Mouse (Mus musculus) left cerebral cortex, postnatal 10 days (tissue): ENCODE measurements around the gene Ptprk. TPM values are rescaled to one million over a fixed set of nuclear protein-coding genes. Genes with fewer than 3 reads are reported as not detected.
A peak's percentile ranks its signal among the peaks of the same experiment; 100 is the strongest.

Experiments
- DNase-seq, 2 experiments: peaks; one replicate each; pipeline ENCODE4 v3.0.0; 2021 to 2022; ENCODE audit warnings: low spot score in 2 of 2, mixed read lengths in 1 of 2; ENCODE audit errors: extremely low spot score in 1 of 2
- intact Hi-C: fragments of 180-260 bp; cut with DNase I; formaldehyde crosslinking; loops from one replicate; pipeline ENCODE4 v1.15.1; 2025
- total RNA-seq, 2 experiments: library from RNA; stranded (reverse); gene quantifications; 2 replicates each; pipeline ENCODE4 v1.2.3; 2021

Ptprk gene
- total RNA-seq, 2 experiments from 2014 or later = 117 to 140 TPM

DNA sequence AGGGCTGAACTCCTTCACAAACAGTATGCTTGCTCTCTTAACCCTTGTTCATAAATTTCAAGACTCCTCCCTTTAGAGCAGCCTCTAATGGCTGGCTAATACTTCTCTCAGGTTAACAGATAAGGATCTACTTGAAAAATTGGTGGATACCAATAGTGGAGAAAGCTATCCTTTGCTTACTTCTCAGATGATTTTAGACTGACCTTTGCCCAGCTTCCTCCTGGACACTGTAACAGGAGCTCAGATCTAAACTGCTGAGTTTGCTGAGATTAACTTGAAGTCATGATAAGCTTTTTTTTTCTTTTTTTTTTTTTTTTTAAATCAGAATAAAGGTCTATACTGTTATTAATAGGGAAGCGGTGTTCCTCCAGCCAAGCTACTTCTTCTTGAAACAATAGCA lies 92.0 kb downstream of the Ptprk start:
- intact Hi-C loops = no loop called here
- no peak for DNase-seq

DNA sequence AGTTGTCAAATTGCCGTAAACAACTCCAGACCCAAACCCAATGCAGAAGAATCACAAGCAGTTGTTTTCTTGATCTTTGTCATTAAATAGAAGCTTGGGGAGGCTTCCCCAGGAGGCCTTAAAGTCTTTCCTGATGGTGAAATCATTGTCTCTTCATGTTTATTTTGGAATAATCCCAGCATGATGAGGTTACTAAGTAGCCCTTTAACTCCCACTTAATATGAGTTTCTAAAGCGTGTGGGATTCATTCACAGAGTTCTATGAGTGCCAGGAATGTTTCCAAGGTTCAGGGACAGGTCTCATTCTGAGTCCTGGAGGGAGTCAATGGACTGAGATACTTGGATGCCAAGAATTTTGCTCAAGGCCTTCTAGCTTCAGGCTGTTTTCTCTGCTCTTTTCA lies 92.5 kb downstream of the Ptprk start:
- intact Hi-C loops = no loop called here
- no peak for DNase-seq

DNA sequence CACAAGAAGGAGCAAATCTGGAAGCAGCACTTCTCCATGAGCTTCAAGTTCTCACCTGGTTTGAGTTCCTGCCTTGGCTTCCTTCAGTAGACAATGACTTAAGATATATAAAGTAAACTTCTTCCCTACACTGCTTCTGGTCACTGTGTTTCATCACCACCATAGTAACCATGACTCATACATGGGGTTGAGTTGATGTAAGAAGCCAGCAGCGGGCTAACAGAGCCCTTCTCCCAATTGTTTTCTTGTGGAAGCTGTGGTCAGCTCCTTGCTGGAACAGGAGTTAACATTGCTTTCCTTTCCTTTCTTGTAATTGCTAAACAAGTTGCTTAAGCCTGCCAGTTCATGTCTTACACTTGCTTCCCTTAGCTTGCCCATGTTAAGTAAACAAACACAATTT lies 96.6 kb downstream of the Ptprk start:
- intact Hi-C loops = no loop called here
- DNase-seq = no peak

DNA sequence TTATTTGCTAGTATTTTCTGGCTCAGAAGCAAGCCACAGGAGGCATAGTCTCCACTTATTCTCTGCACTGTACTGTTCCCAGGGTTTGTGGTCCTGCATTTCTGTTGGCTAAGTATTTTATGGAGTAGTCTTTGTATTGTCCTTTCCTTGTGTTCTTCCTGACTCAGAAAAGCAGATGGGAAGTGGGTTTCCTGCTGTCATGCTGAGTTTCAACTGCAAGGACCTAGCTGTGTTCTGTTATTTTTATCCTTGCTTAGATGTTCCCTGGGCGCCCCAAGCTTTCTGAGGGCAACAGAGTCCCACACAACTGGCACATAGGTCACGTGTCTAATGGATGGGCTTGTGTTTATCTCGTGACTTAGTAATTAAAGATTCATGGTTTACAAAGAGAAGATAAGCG lies 104.3 kb downstream of the Ptprk start:
- intact Hi-C loops = no loop called here
- DNase-seq = no peak

DNA sequence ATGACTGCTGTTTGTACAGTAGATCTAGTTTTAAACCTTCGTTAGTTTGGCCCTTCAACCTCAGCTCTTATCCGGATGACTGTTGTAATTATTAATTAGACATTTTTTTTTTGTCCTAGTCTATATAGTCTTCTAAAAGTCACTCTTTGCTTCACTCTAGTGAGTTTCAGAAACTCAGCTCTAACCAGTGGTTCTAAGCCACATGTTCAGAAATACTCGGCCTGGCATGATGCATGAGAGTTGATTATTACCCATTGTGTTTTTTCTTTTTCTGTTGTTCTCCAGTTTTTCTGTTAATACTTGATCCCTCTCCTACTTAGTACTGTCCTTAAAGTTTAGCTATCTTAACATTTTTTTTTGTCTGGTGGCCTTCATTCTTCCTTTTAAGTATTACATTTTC lies 107.5 kb downstream of the Ptprk start:
- no peak for DNase-seq
- intact Hi-C loops = no loop called here

DNA sequence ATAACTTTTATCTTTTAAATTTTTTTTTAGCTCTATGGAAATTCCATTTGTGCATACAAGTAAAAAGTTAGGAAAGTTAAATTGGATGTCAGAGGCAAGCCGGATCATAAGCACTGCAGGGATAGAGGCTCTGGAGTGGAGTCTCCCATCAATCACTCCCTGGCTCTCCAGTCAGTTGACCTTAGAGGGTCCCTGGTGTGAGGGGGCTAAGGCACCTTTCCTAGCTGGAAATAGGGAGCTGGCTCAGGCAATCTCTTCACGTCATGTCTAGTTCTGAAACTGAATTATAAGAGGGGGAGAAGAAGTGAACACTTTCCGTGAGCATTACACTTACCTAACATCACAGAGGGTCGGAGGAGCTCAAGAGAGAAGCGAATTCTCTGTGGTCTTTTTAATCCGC lies 110.1 kb downstream of the Ptprk start:
- no peak for DNase-seq
- intact Hi-C loops = no loop called here

DNA sequence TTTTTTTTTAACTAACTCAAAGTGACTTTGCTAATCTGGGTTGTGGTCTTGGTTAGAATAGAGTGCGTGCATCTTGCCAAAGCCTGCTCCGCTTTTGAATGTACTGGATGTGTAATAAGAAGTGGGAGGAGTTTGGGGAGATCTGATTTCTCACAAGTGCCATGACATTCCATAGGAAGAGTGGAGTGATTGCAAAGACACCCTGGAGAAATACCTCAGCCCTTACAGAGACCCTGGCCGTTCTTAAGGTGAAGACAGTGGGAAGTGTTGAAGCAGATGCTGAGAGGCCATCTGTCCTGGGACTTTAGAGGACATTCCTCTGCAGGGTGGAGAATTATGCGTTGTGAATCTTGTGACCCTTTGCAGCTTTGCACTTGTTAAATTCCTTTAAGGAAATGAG lies 110.7 kb downstream of the Ptprk start:
- intact Hi-C loops = no loop called here
- DNase-seq = no peak

DNA sequence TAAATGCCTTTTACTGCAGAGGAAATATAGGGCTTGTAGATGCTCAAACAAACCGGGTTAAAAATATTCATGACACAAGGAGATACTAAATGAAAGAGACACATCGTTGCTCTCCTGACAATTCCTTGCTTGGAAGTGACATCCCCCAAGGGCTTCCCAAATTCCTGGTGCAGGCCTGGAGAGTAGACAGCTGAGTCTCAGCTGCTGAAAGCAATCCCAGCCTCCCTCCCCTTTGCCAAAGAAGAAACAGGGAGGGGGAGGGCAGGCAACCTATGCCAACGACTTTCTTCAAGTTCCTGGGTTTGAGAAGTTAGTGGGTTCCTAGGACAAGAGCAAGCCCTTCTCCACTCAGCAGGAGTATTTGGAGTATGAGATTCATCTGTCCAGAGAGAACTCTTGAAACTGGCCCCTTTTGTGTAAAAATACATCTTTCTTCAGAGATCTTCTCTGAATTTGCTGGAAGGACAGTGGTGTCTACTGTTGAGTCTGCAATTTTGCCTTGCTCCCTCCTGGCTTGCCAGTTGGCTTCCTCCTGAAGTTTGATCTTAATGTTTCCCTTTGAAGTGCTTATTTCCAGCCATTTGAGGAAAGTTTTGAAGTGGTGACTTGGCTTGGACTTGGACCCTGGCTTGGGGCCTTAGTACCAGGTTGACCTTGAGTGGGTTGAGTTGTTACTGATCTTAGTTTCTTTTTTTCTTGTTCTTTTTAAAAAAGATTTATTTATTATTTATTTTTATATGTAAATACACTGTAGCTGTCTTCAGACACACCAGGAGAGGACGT lies 111.6 kb downstream of the Ptprk start:
- DNase-seq = no peak
- intact Hi-C loops = no loop called here

DNA sequence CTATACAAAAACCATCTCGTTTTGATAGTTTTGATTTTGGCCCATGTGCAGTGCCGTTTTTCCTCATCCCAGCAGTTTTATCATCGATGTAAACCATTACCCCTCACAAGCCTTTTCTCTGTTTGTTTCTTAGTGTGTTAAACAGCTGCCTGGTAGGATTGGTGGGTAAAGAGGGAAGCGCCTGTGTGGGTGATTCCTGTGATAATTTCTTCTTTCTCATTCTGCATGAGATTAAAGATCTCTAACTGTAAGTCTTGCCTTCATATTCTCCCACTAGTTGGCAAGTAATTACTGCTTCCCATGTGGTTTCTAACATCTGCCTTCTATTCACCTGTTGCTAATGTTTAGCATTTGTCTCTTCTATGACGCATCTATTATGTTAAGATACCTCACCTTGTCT lies 116.8 kb downstream of the Ptprk start:
- no peak for DNase-seq
- intact Hi-C loops = no loop called here

DNA sequence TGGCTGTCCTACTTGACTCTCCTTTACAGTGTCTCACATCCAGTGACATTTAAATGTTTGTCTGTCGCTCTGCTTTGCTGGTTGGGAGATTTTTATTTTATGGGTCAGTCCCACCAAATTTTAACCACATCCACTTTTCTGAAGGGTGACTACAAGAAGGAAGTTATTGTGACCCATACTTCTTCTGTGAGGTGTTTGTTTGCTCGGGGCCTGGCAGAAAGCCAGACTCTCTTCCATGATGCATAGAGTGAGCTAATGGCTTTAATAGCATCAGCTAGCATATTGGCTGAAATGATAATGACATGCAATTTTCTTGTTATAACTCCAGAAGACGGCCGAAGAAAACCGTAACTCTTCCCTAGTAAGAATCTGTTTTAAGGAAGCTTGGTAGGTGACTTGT lies 119.0 kb downstream of the Ptprk start:
- intact Hi-C loops = no loop called here
- DNase-seq = peak in 1 of 2 experiments; percentile 20

DNA sequence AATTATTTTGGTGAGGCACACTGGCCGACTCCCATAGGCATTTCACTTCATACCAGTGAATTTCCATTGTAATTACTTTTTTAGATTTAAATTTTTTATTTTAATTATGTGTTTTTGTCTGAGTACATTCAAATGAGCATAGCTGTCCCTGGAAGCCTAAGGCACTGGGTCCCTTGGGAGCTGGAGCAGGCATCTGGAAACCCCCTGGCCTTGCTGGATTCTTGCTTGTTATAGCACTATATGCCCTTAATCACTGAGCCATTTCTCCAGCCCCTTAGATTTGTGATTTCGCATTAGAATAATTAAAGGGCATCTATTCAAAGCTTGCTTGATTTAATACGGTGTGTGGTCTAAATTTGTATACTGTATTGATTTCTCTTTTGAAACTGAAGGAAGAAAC lies 126.0 kb downstream of the Ptprk start:
- DNase-seq = no peak
- intact Hi-C loops = no loop called here

DNA sequence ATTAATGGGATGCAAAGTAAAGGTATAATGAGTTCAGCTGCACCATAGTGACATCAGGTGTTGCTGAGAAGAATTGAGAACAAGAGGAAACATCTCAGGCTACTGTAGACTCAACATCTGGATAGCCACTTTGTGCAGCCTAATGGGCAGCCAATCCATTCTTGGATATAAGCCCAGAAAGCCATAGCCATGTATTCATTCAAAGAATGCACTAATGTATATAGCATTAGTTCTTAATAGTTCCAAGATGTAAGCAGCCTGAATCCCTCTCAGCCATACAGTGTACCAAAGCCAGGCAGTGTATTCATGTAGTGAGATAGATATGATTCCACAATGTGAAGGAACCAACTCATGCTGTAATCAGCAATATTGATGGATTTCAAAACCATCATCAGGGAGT lies 134.8 kb downstream of the Ptprk start:
- intact Hi-C loops = no loop called here
- DNase-seq = no peak

DNA sequence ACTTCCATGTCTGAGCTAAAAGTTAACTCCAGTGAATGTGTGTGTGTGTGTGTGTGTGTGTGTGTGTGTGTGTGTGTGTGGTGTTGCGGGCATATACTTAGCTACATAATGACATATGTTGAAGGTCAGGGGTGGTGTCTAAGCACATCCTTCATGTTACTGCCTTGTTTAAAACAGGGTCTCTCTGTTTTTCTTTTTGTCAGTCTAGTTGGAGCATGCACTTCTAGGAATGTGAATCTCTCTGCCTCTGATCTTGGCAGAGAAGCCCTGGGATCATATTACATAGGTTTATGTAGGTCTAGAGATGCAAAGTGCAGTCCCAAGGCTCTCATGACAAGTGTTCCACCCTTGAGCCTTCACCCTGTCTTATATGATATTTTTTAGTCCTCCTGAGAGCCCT lies 137.5 kb downstream of the Ptprk start:
- intact Hi-C loops = no loop called here
- DNase-seq = no peak

DNA sequence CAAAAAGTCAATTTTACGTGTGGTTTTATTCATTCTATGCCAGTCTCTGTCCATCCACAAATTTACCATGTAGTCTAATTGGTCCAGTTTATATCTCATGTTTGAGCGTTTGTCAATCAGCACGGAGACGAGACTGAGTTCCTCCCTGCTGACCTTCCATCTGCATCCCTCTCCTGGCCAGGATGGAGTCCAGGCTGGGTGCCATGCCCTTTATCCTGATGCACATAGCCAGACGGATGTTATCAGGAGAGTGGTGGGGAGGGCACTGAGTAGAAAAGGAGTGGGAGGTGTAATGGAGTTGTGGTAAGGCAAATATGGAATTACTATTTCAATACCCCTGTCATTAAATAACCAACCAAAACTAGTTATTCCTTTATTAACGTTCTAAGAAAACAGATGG lies 140.5 kb downstream of the Ptprk start:
- DNase-seq = no peak
- intact Hi-C loops = no loop called here

DNA sequence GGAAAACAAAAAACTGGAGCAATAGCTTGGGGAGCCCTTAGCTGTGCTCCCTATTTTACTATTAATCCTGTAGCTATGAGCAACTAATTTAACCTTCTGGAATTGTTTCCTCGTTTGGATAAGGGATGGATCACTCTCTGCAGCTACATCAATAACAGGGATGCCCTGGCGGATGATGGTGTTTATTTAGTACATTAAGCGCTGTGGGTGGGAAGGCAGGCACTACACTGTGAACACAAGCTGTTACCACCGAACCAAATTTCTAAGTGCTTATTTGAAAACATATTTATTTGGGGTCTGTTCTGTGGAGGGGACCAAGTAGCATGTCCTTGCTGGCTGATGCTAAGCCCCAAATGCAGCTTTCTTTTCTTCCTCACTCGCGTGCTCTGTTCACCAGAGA lies 149.0 kb downstream of the Ptprk start:
- no peak for DNase-seq
- intact Hi-C loops = no loop called here

DNA sequence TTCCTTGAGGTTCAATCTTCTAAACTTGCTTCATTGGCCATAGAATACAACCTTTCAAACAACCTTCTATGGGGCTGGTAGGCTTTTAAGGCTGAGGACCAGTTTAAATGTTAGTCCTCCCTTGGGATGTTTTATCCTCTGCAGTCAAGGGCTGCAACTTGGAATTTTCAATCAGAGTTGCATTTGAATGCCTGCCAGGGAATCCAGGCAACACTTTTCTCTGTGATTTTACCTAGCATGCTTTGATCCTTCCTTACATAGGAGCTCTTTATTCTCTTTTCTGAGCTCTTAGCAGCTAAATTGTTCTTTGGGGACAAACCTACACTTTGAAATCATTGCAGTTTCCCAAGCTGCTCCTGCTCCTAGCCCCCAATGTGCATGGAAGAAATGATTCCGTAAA lies 149.8 kb downstream of the Ptprk start:
- intact Hi-C loops = no loop called here

DNA sequence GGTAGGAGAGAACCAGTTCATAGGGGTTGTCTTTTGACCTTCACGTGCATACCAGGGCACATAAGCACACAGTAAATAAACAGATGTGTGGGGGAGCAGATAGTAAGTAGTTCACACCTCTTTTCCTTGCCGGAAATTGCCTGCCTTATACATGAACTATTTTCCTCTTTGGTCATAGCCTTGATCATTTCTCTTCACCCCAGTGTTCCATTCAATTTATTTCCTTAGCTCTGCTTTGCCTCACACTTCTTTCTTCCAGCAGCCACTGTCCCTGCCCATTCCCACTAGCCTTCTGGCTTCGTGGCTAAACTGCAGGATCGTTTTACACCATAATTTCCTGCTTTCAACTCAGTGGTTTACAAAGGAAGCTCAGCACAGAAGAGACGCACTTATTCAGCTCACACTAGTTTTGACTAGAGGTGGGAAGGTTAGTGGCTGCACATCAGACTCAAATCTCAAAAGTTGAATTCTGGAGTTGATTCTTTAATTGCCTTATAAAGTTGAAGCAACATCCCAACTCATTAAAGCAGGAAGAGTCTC lies 151.0 kb downstream of the Ptprk start:
- no peak for DNase-seq
- intact Hi-C loops = no loop called here

More for the DNA sequence above, 149.8 kb downstream of the Ptprk start:
- no peak for DNase-seq

DNA sequence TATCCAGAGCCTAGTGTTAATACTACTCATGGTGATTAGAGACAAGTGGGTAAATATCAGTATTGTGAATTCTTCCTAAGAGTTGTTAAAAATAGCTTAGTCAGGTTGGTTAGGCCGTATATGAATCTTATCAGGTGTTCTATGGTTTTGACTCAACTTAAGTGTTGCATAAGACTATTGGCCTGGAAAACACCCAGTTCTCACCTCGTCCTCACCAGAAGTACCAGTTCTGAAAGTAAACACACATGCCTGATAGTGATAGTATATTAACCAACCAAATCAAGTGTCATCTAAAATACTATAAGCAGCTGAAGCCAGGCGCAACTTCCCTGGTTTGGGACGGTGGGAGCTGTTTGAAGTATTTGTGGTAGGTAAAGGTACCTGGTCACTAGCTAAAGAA lies 153.1 kb downstream of the Ptprk start:
- intact Hi-C loops = no loop called here
- DNase-seq = no peak

DNA sequence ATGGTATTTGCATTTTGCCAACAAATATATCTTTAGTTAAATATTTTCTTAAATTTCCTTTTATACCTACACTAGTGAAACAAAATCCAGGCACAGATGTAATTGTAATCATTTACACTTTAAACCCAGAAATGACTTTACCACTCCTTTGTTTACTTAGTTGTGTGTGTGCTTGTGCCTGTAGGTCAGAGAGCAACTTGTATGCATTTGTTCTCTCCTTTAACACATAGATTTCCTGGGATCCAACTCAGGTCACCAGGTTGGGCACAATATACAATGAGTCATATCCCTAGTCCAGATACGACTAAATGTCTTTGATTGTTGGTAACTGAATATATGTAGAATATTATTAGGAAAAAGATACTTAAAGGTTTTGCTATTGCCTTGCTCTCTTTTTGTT lies 153.6 kb downstream of the Ptprk start:
- intact Hi-C loops = no loop called here
- no peak for DNase-seq

DNA sequence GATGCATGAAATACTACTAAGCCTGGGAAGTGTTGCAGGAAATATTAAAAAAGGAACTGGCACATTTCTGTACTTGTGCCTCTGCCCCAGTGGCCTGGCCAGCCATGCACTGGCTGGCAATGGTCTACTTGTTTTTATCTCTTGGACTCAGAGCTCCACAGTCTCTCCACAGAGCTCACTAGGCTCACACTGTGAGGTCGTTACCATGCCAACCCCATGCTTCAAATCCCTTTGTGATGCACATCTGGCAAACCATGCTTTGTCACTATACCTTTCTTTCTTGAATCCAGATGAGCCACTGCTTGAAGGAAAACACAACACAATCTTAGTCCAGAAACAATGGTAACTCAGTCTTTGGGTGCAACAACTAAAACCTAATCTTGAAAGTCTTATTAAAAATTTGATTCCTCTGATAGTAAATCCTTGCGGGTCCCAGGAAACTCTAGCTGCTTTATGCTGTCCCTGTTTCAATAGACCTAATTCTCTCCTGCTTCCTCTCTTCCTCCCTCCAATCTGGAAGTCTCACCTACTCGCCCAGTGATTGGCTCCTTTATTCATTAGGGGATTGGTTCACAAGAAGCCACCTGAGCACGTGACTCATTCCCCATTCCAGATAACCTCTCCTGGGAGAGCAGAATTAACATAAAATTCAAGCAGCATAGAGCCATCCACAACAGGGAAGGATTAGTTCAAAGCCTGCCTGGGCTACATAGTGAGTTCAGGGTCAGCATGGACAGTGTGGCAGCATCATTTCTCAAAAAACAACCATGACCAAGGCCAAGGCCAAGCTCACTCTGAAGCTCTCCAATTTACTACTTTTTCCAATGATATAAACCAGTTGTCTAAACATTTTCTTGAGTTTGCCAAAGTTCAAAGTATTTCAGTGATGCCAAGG lies 157.9 kb downstream of the Ptprk start:
- intact Hi-C loops = no loop called here
- no peak for DNase-seq
